Mouse (Mus musculus): ENCODE measurements around the gene Slc4a2. TPM values are rescaled to one million over a fixed set of nuclear protein-coding genes. Genes with fewer than 3 reads are reported as not detected.
A peak's percentile ranks its signal among the peaks of the same experiment; 100 is the strongest.

Slc4a2 gene
- polyA plus RNA-seq, 1 experiment from 2014 or later = 39.7 TPM

- H3K27ac ChIP-seq = peak overlapping the region; percentile 98
- H3K9me3 ChIP-seq = no peaks in the 10 kb centered on the region
- peaks cover 52% of the 10 kb centered on the region for H3K4me1 ChIP-seq (replicated peaks)
- peaks cover 57% of the 10 kb centered on the region for H3K36me3 ChIP-seq
- H3K27me3 ChIP-seq (ENCODE audit: insufficient read depth, poor library complexity, severe bottlenecking) = peaks cover 5% of the 10 kb centered on the region; the same call in 1 of the 2 replicates
- DNase-seq (ENCODE audit: low spot score) = no peak
- WGBS = 88% methylated on average over 12 of the region's 12 CpGs
- peak overlapping the region; percentile 96 for H3K4me3 ChIP-seq
Observed at GRCm38 (mm10) chr5:24443927-24444326, 20.3 kb downstream of the Slc4a2 start.

GRCm38 (mm10) chr5:24444746-24445427 lies 21.2 kb downstream of the Slc4a2 start, which contains the start of gene Fastk:
Fastk (minus strand) TSS chr5:24445287.
- H3K27ac ChIP-seq = peak within 1 kb of the TSS; percentile 98
- H3K4me1 ChIP-seq (replicated peaks) = peaks cover 52% of the 10 kb centered on the region
- peaks cover 14% of the 10 kb centered on the region; the same call in 1 of the 2 replicates for H3K27me3 ChIP-seq (ENCODE audit: insufficient read depth, poor library complexity, severe bottlenecking)
- DNase-seq (ENCODE audit: low spot score) = peak; percentile 92
- no peaks in the 10 kb centered on the region for H3K9me3 ChIP-seq
- peak within 1 kb of the TSS; percentile 96 for H3K4me3 ChIP-seq
- under 1% methylated on average over 60 of the region's 60 CpGs for WGBS
- peaks cover 47% of the 10 kb centered on the region for H3K36me3 ChIP-seq

- H3K27ac ChIP-seq = peak overlapping the region; percentile 98
- peaks cover 40% of the 10 kb centered on the region for H3K36me3 ChIP-seq
- H3K27me3 ChIP-seq (ENCODE audit: insufficient read depth, poor library complexity, severe bottlenecking) = peaks cover 20% of the 10 kb centered on the region; the same call in 1 of the 2 replicates
- 58% methylated on average over 20 of the region's 20 CpGs for WGBS
- H3K4me1 ChIP-seq (replicated peaks) = peaks cover 52% of the 10 kb centered on the region
- H3K9me3 ChIP-seq = no peaks in the 10 kb centered on the region
- peak overlapping the region; percentile 96 for H3K4me3 ChIP-seq
- no peak for DNase-seq (ENCODE audit: low spot score)
Observed at GRCm38 (mm10) chr5:24445428-24446080, 21.9 kb downstream of the Slc4a2 start.

- DNase-seq (ENCODE audit: low spot score) = no peak
- WGBS = 93% methylated on average over 7 of the region's 7 CpGs
- H3K4me3 ChIP-seq = peak overlapping the region; percentile 70
- H3K27me3 ChIP-seq (ENCODE audit: insufficient read depth, poor library complexity, severe bottlenecking) = peaks cover 24% of the 10 kb centered on the region; the same call in 1 of the 2 replicates
- H3K36me3 ChIP-seq = peaks cover 30% of the 10 kb centered on the region
- no peak overlapping the region for H3K27ac ChIP-seq
- no peaks in the 10 kb centered on the region for H3K9me3 ChIP-seq
- peaks cover 62% of the 10 kb centered on the region for H3K4me1 ChIP-seq (replicated peaks)
Observed at GRCm38 (mm10) chr5:24446630-24447029, 23.0 kb downstream of the Slc4a2 start.

GRCm38 (mm10) chr5:24447624-24448298 lies 24.1 kb downstream of the Slc4a2 start, which contains the start of gene Tmub1:
Tmub1 (minus strand) TSS chr5:24447854.
- Histone ChIP-seq H3K27me3 (ENCODE audit: insufficient read depth, poor library complexity, severe bottlenecking) (peaks cover 24% of the 10 kb centered on the region; the same call in 1 of the 2 replicates), H3K4me3 (peak within 1 kb of the TSS; percentile 70), H3K9me3 (no peaks in the 10 kb centered on the region), H3K4me1 (replicated peaks) (peaks cover 63% of the 10 kb centered on the region), H3K27ac (peak within 1 kb of the TSS; percentile 87), H3K36me3 (peaks cover 18% of the 10 kb centered on the region)
- WGBS = 2% methylated on average over 34 of the region's 34 CpGs
- DNase-seq (ENCODE audit: low spot score) = peak; percentile 82

- H3K36me3 ChIP-seq = peaks cover 16% of the 10 kb centered on the region
- H3K4me3 ChIP-seq = peak overlapping the region; percentile 95
- peak; percentile 89 for DNase-seq (ENCODE audit: low spot score)
- H3K4me1 ChIP-seq (replicated peaks) = peaks cover 66% of the 10 kb centered on the region
- no peaks in the 10 kb centered on the region for H3K9me3 ChIP-seq
- peaks cover 24% of the 10 kb centered on the region; the same call in 1 of the 2 replicates for H3K27me3 ChIP-seq (ENCODE audit: insufficient read depth, poor library complexity, severe bottlenecking)
- WGBS = 2% methylated on average over 66 of the region's 66 CpGs
- H3K27ac ChIP-seq = peak overlapping the region; percentile 97
Observed at GRCm38 (mm10) chr5:24451264-24452029, 27.8 kb downstream of the Slc4a2 start.

GRCm38 (mm10) chr5:24452030-24452690 lies 28.5 kb downstream of the Slc4a2 start, which contains the start of gene Agap3:
Agap3 (plus strand) TSS chr5:24452177.
- Histone ChIP-seq H3K4me3 (peak within 1 kb of the TSS; percentile 95), H3K36me3 (peaks cover 21% of the 10 kb centered on the region), H3K27me3 (ENCODE audit: insufficient read depth, poor library complexity, severe bottlenecking) (peaks cover 24% of the 10 kb centered on the region; the same call in 1 of the 2 replicates), H3K27ac (peak within 1 kb of the TSS; percentile 97), H3K4me1 (replicated peaks) (peaks cover 61% of the 10 kb centered on the region), H3K9me3 (no peaks in the 10 kb centered on the region)
- peak; percentile 52 for DNase-seq (ENCODE audit: low spot score)
- under 1% methylated on average over 85 of the region's 85 CpGs for WGBS

GRCm38 (mm10) chr5:24452691-24453233 lies 29.1 kb downstream of the Slc4a2 start:
- no peaks in the 10 kb centered on the region for H3K9me3 ChIP-seq
- peak; percentile 40 for DNase-seq (ENCODE audit: low spot score)
- peaks cover 24% of the 10 kb centered on the region; the same call in 1 of the 2 replicates for H3K27me3 ChIP-seq (ENCODE audit: insufficient read depth, poor library complexity, severe bottlenecking)
- under 1% methylated on average over 29 of the region's 29 CpGs for WGBS
- H3K4me1 ChIP-seq (replicated peaks) = peaks cover 55% of the 10 kb centered on the region
- peaks cover 27% of the 10 kb centered on the region for H3K36me3 ChIP-seq
- H3K4me3 ChIP-seq = peak overlapping the region; percentile 95
- peak overlapping the region; percentile 97 for H3K27ac ChIP-seq

GRCm38 (mm10) chr5:24453283-24453984 lies 29.8 kb downstream of the Slc4a2 start:
- DNase-seq (ENCODE audit: low spot score) = peak; percentile 65
- peak overlapping the region; percentile 97 for H3K27ac ChIP-seq
- peaks cover 50% of the 10 kb centered on the region for H3K4me1 ChIP-seq (replicated peaks)
- peaks cover 33% of the 10 kb centered on the region for H3K36me3 ChIP-seq
- H3K4me3 ChIP-seq = peak overlapping the region; percentile 95
- 8% methylated on average over 5 of the region's 5 CpGs for WGBS
- H3K27me3 ChIP-seq (ENCODE audit: insufficient read depth, poor library complexity, severe bottlenecking) = peaks cover 24% of the 10 kb centered on the region; the same call in 1 of the 2 replicates
- no peaks in the 10 kb centered on the region for H3K9me3 ChIP-seq

- Histone ChIP-seq H3K27me3 (ENCODE audit: insufficient read depth, poor library complexity, severe bottlenecking) (peaks cover 19% of the 10 kb centered on the region; the same call in 1 of the 2 replicates), H3K4me3 (peak overlapping the region; percentile 95), H3K9me3 (no peaks in the 10 kb centered on the region), H3K36me3 (peaks cover 38% of the 10 kb centered on the region), H3K4me1 (replicated peaks) (peaks cover 50% of the 10 kb centered on the region), H3K27ac (peak overlapping the region; percentile 97)
- WGBS = 24% methylated on average over 2 of the region's 2 CpGs
- no peak for DNase-seq (ENCODE audit: low spot score)
Observed at GRCm38 (mm10) chr5:24453985-24454303, 30.3 kb downstream of the Slc4a2 start.

GRCm38 (mm10) chr5:24455076-24455475 lies 31.4 kb downstream of the Slc4a2 start:
- WGBS = 54% methylated on average over 3 of the region's 3 CpGs
- H3K27me3 ChIP-seq (ENCODE audit: insufficient read depth, poor library complexity, severe bottlenecking) = peaks cover 9% of the 10 kb centered on the region; the same call in 1 of the 2 replicates
- H3K27ac ChIP-seq = peak overlapping the region; percentile 97
- H3K4me1 ChIP-seq (replicated peaks) = peaks cover 50% of the 10 kb centered on the region
- peaks cover 45% of the 10 kb centered on the region for H3K36me3 ChIP-seq
- no peak for DNase-seq (ENCODE audit: low spot score)
- peak overlapping the region; percentile 95 for H3K4me3 ChIP-seq
- H3K9me3 ChIP-seq = no peaks in the 10 kb centered on the region
